Mouse (Mus musculus) heart, postnatal 14 days (tissue): ENCODE results near the gene Adgre5. TPM values are rescaled to one million over a fixed set of nuclear protein-coding genes. Genes with fewer than 3 reads are reported as not detected.
A peak's percentile ranks its signal among the peaks of the same experiment; 100 is the strongest.

ENCODE experiments used
- DNase-seq, 2 experiments: peaks; one replicate each; pipeline ENCODE4 v3.0.0; 2021 to 2022
- intact Hi-C: fragments of 180-260 bp; cut with DNase I; formaldehyde crosslinking; loops from one replicate; pipeline ENCODE4 v1.15.1; 2025
- total RNA-seq, 2 experiments: library from RNA; stranded (reverse); gene quantifications; 2 replicates each; pipeline ENCODE4 v1.2.3; 2021

The Adgre5 gene
- total RNA-seq, 2 experiments from 2014 or later: 56.7 to 59.2 TPM

- DNase-seq: no peak
- intact Hi-C loops: loop anchor here (2.0 to 10.0 kb wide), 4 partner anchors 57 to 227 kb away; partner anchors contain the start of gene Ptger1
Measured at GRCm38 (mm10) chr8:83725521-83726102, 15.5 kb downstream of the Adgre5 start.

- DNase-seq: peak; percentile 81 to 88
- intact Hi-C loops: loop anchor here (2.0 to 10.0 kb wide), 4 partner anchors 58 to 227 kb away; partner anchors contain the start of gene Ptger1
Measured at GRCm38 (mm10) chr8:83724697-83725482, 16.2 kb downstream of the Adgre5 start.

DNA sequence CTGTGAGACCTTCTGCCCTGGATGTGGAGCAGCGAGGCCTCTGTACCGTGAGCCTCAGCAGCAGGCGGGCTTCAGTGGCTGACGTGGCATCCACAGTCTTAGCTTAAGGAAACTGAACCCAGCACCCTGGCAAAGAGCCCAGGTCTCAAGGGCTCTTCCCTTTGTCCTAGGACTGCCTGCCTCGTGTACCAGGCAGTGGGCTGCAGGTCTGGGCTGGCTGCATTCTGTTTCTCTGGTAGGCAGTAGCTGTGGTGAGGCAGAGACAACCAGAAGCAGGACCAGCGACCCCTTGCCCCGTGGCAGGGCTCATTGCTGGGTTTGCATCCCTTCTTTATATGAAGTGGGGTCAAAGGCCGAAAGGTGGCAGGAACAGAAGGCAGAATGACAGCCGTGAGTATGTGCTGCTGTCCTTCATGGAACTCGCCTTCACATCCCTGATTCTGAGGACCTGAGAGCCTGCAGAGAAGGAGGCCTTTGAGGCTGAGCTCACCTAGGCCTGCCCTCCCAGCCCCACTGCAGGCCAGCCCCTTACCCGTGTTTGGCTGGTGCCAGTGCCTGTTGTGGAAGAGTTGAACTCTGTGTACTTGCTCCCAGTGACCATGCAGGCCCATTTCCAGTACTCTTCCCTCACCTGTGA, 17.6 kb downstream of the Adgre5 start:
- no peak for DNase-seq
- intact Hi-C loops: loop anchor here (2.0 to 10.0 kb wide), 3 partner anchors 59 to 171 kb away; partner anchors contain the start of gene Ptger1

- intact Hi-C loops: loop anchor here (10.0 kb wide), 1 partner anchor 58 kb away; the partner anchor contains the start of gene Ptger1
- DNase-seq: no peak
Measured at GRCm38 (mm10) chr8:83722631-83723030, 18.5 kb downstream of the Adgre5 start.

DNA sequence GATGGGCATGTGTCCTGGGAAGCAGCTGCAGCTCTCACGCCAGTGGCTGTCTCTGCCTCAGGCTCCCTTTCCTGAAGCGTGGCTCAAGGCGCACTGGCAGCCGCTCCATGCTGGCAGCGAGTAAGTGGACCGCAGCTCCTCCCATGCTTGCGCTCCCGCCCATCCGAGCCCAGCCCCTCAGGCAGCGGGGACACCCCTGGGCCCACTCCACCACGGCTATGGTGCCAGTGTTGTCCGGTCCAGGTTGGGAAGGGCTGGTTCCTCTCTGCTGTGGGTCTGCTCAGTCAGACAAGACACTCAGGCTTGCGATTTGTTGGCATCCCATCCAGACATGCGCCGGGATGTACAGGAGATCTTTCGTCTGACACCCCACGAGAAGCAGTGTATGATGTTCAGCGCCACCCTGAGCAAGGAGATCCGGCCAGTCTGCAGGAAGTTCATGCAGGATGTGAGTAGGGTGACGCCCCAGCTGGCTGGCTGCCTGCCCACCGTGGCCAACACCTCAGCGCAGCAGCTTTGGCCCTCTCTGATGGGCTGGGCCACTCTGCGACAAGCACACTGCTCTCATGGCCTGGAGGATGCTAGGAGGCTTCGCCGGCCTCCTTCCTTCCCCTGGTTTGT, 19.6 kb downstream of the Adgre5 start:
- intact Hi-C loops: loop anchor here (10.0 kb wide), 1 partner anchor 57 kb away; the partner anchor contains the start of gene Ptger1

GRCm38 (mm10) chr8:83719693-83720092, 21.4 kb downstream of the Adgre5 start:
- no peak for DNase-seq
- intact Hi-C loops: loop anchor here (10.0 kb wide), 1 partner anchor 55 kb away; the partner anchor contains the start of gene Ptger1

More for the DNA sequence above, 19.6 kb downstream of the Adgre5 start:
- peak; percentile 76 to 84 for DNase-seq

GRCm38 (mm10) chr8:83719048-83719447, 22.1 kb downstream of the Adgre5 start:
- DNase-seq: no peak
- intact Hi-C loops: no loop called here

DNA sequence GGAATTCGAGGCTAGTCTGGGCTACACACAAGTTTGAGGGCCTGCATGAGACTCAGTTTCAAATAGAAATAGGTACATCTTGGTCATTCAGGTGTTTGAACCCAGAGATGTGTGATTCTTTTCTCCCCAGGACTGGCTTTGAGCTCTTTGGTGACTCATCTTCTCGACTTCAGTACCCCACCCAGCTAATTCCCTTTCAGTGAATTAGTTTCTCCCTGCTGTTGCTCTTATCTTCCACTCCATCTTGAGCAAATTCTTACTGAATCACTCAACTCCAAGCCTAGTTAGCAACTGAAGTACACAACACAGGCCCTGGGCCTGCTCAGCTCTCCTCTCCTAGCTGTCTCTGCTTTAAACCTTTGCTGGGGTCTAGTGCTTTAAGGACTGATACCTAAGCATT, 24.6 kb downstream of the Adgre5 start:
- intact Hi-C loops: no loop called here

DNA sequence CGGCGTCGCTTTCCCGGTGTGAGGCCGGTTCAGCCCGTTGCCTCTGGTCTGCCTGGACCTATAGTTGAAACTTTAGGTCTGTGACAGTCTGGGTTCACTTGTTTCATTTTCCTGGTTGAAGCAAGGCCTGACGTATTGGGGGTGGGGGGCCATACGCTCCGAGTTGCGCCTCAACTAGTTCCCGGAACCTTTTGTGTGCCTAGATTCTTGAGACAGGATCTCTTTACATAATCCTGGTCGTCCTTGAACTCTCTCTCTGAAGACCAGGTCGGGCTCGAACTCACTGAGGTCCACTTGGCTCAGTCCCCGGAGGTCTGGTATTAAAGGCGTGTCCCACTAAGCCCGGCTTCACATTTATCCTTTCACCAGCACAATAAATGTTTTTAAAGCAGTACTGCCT, 25.4 kb downstream of the Adgre5 start:
- intact Hi-C loops: loop anchor here (2.0 kb wide), 1 partner anchor 17 kb away; the partner anchor contains the start of gene Pkn1
- no peak for DNase-seq

More for the DNA sequence above, 24.6 kb downstream of the Adgre5 start:
- no peak for DNase-seq

GRCm38 (mm10) chr8:83715031-83715690, 26.0 kb downstream of the Adgre5 start, which contains the start of gene Ddx39:
Gene Ddx39, plus strand, starts transcription at chr8:83715177.
- intact Hi-C loops: loop anchor here (2.0 kb wide), 1 partner anchor 16 kb away; the partner anchor contains the start of gene Pkn1
- peak; percentile 92 to 94 for DNase-seq

GRCm38 (mm10) chr8:83714676-83715030, 26.5 kb downstream of the Adgre5 start:
- intact Hi-C loops: loop anchor here (2.0 kb wide), 1 partner anchor 16 kb away; the partner anchor contains the start of gene Pkn1

GRCm38 (mm10) chr8:83707554-83707953, 33.6 kb downstream of the Adgre5 start:
- intact Hi-C loops: no loop called here
- no peak for DNase-seq

More at GRCm38 (mm10) chr8:83714676-83715030, 26.5 kb downstream of the Adgre5 start:
- no peak for DNase-seq

- intact Hi-C loops: no loop called here
- no peak for DNase-seq
Measured at GRCm38 (mm10) chr8:83706411-83706810, 34.7 kb downstream of the Adgre5 start.

GRCm38 (mm10) chr8:83703426-83703825, 37.7 kb downstream of the Adgre5 start:
- intact Hi-C loops: no loop called here
- DNase-seq: no peak

DNA sequence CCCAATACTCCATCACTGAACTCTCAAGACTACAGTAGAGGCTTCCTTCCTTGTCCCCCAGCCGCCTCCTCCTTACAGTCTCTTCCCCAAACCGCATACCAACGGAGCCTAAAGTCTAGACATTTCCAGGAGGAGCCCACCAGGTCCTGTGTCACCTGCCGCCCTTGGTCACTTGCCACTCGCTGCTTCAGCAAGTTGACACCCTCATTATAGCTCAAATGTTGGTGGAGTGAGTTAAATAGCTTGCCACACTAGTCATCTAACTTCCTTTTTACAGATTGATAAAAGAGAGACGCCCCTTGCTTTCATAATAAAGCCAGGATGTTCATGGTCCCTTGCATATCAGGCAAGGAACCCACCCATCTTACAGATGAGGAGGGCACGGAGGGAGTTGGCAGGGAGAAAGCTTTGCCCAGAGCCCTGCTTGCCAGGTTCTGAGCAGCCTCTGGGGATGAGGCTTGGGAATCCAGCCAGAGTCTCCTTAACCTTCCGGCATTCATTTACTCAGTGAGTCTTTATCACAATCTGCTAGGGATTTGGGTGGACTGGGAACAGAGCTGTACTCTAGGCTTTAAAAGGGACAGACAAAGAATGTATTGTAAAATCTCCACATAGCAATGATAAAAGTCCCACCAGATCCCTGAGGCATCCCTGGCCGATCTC, 40.6 kb downstream of the Adgre5 start:
- no peak for DNase-seq
- intact Hi-C loops: no loop called here

- intact Hi-C loops: loop anchor here (2.0 to 5.0 kb wide), 2 partner anchors 15 to 37 kb away; partner anchors contain the start of gene Ddx39
- DNase-seq: no peak
Measured at GRCm38 (mm10) chr8:83699566-83699965, 41.6 kb downstream of the Adgre5 start.

- intact Hi-C loops: loop anchor here (2.0 to 5.0 kb wide), 2 partner anchors 16 to 37 kb away; partner anchors contain the start of gene Ddx39
Measured at GRCm38 (mm10) chr8:83698661-83699453, 42.3 kb downstream of the Adgre5 start, which contains the start of gene Pkn1. Gene Pkn1, minus strand, starts transcription at chr8:83699179.

DNA sequence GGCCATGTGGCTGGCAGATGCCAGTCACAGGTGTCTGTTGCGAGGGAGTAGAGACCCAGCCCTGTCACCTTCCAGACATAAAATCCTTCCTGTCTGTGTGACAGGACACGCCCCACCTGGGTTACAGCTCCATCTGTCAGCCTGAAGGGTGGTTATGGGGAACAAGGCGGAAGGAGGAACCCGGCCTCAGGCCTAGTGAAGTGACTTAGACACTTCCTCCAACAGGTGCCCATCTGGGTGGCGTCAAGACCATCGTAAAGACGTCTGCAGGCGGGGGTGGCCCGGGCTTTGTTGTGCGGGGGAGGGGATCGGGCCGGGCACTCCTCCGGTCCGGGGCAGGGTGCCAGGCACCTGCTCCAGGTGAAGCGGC, 42.9 kb downstream of the Adgre5 start:
- peak; percentile 37 to 43 for DNase-seq
- intact Hi-C loops: loop anchor here (2.0 to 5.0 kb wide), 2 partner anchors 17 to 36 kb away; partner anchors contain the start of gene Ddx39

More at GRCm38 (mm10) chr8:83698661-83699453, 42.3 kb downstream of the Adgre5 start, which contains the start of gene Pkn1:
- DNase-seq: peak; percentile 83 to 88
